Mouse (Mus musculus): ENCODE data around the gene Cd3e.

DNA sequence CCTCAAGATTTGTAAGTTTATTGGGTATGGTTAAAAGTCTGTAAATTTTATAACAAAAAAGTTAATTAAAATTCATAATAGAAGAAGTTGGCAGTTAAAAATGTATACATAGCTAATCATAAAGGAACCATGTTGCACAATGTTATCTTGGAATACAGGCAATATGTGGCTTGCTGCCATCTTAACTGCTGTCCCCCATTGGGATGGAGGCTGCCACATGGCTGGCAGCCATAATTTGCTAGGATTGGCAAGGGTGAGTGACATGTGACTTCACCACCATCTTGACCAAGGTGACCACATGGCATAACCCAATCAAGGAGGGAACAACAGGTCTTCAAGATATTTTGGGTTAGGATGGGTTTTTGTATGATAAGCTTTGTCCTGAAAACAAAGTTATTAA is 17.2 kb downstream of the Cd3e start:
- no peak for TF ChIP-seq CTCF (IDR thresholded peaks at IDR 0.05)
- TF ChIP-seq EP300 (IDR thresholded peaks at IDR 0.05; ENCODE audit: insufficient read depth, low read depth, low read length), result no peak
